Mouse (Mus musculus) forebrain, embryonic 13.5 days (tissue): ENCODE measurements at regions not wholly inside any gene's neighbourhood (a gene's known extent, or its start where the extent isn't known, plus 50 kb on each side); places are given as distances from the start of the nearest gene placed in this dataset. TPM values are rescaled to one million over a fixed set of nuclear protein-coding genes. Genes with fewer than 3 reads are reported as not detected.

Experiments
- ATAC-seq: fragments of 200-750 bp; cut with Nextera tagmentation; 2 replicates; pipeline ENCODE4 v1.8.0; 2017
- H3K27ac ChIP-seq: fragments of 300-500 bp; sonication (generic); 2 replicates; pipeline ENCODE4 v1.5.1; 2015; ENCODE audit warnings: inconsistent platforms, mild to moderate bottlenecking, moderate library complexity
- H3K27me3 ChIP-seq: fragments of 300-500 bp; sonication (generic); 2 replicates; pipeline ENCODE4 v1.6.1; 2015; ENCODE audit warnings: mild to moderate bottlenecking, inconsistent platforms
- H3K36me3 ChIP-seq: fragments of 300-500 bp; sonication (generic); 2 replicates; pipeline ENCODE4 v1.6.1; 2015; ENCODE audit warnings: mild to moderate bottlenecking, inconsistent platforms; ENCODE audit not compliant: poor library complexity, severe bottlenecking
- H3K4me1 ChIP-seq: fragments of 300-500 bp; sonication (generic); 2 replicates; pipeline ENCODE4 v1.6.1; 2015; ENCODE audit warnings: inconsistent platforms
- H3K4me2 ChIP-seq: fragments of 300-500 bp; sonication (generic); 2 replicates; pipeline ENCODE4 v1.6.1; 2015; ENCODE audit warnings: inconsistent platforms, mild to moderate bottlenecking, moderate library complexity
- H3K4me3 ChIP-seq: fragments of 300-500 bp; sonication (generic); 2 replicates; pipeline ENCODE4 v1.5.1; 2015; ENCODE audit warnings: mild to moderate bottlenecking, inconsistent platforms
- H3K9ac ChIP-seq: fragments of 300-500 bp; sonication (generic); 2 replicates; pipeline ENCODE4 v1.6.1; 2015; ENCODE audit warnings: mild to moderate bottlenecking, inconsistent platforms
- H3K9me3 ChIP-seq: fragments of 300-500 bp; sonication (generic); replicated peaks from 2 replicates; pipeline ENCODE4 v1.6.1; 2016; ENCODE audit warnings: inconsistent platforms
- WGBS: fragments of 180-500 bp; shearing (Covaris S2); methylation state at CpG from one replicate; pipeline ENCODE4 v1.1.7; 2015; 5-methylcytosine and 5-hydroxymethylcytosine counted together
- microRNA-seq: library from miRNA; unstranded; fragments of <30 nt; microRNA quantifications from one replicate; pipeline ENCODE4, GENCODE M21; 2016

DNA sequence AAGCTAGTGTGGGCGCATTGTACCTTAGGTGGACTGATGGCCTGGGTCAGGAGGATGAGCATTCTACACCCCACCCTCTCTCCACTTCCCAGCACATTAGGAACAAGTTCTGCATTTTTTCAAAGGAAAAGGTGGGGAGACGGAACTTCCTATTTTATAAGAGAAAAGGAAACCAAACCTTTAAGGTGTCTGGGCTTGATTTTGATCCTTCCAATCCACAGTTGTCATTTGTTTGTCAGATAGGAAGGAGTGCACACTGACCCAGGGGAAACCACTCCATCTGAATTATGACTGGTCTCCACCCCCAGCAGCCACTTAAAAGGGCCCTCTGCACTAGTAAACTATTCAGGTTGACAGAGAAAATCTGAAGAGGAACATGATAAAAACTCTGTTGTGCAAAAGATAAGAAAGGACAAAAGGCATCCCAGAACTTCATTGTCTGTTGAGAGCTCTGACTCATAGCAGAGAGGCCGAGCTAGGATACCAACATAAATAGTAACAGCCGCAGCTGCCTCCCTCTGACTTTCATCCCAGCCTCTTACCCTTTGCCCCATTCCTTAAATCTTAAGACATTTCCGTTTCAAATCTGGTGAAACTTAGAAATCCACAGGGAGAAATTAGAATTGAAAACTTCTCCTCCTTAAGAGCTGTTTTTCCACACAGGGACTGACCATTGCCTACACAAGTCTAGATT is 54.2 kb upstream of the Adgrl4 start:
- no peak overlapping the region for H3K4me3 ChIP-seq
- no peaks in the 10 kb centered on the region for H3K4me1 ChIP-seq
- no peak overlapping the region for H3K9ac ChIP-seq
- H3K27me3 ChIP-seq, result no peaks in the 10 kb centered on the region
- H3K4me2 ChIP-seq, result no peak overlapping the region
- no peak overlapping the region for H3K27ac ChIP-seq
- ATAC-seq, result no peak
- H3K9me3 ChIP-seq, result no peaks in the 10 kb centered on the region
- WGBS, result 85% methylated on average over 5 of the region's 5 CpGs
- H3K36me3 ChIP-seq, result no peaks in the 10 kb centered on the region

DNA sequence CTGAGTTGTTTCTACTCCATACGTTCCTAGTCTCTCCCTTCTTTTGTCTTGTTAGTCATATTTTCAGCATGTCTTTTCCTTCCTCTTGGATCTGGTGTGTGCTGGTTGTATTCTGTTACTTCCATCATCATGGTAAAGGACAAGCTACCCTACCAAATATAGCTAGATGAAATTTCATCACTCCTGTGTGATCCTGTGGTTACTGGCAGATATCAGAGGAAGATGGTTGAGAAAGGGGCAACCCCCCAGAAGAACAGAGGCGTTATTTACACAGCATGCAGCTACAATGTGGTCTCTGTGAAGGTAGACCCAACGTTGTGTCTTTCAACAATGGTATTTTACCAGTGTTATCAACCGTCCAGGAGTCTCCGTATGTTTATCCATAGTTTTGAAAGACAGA is 52.8 kb upstream of the Adgrl4 start:
- Histone ChIP-seq H3K4me3 (no peak overlapping the region), H3K4me1 (no peaks in the 10 kb centered on the region), H3K9me3 (no peaks in the 10 kb centered on the region), H3K27ac (no peak overlapping the region), H3K36me3 (no peaks in the 10 kb centered on the region), H3K4me2 (no peak overlapping the region), H3K27me3 (no peaks in the 10 kb centered on the region), H3K9ac (no peak overlapping the region)
- ATAC-seq, result no peak
- WGBS, result 86% methylated on average over 5 of the region's 5 CpGs

DNA sequence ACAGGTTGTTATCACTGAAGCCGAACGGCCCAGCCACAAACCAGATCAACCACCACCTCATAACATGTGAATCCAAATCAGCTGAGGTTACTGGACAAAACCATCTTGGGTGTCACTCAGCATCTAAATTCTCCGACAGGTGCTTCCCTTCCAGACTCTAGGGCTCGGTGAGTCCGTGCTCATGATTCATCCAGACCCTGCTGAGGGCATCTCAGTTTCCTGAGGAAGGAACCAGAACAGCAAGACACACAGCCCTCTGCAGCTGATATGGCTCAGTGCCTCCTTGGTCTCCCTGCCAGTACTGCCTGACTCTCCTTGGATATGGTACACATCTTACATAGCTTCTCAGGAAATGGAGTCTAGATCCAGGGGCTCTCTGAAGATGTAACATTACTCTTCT is 51.6 kb upstream of the Adgrl4 start:
- Histone ChIP-seq H3K27ac (no peak overlapping the region), H3K36me3 (no peaks in the 10 kb centered on the region), H3K4me2 (no peak overlapping the region), H3K27me3 (no peaks in the 10 kb centered on the region), H3K9ac (no peak overlapping the region), H3K4me1 (no peaks in the 10 kb centered on the region), H3K9me3 (no peaks in the 10 kb centered on the region), H3K4me3 (no peak overlapping the region)
- no peak for ATAC-seq
- WGBS, result 89% methylated on average over 5 of the region's 5 CpGs

Small RNAs in the stretch of these regions (microRNA-seq; reads per million reads assigned to microRNA genes)
- not detected for gene Mir3963
